Mouse (Mus musculus): ENCODE results near the gene Miga2. TPM values are rescaled to one million over a fixed set of nuclear protein-coding genes. Genes with fewer than 3 reads are reported as not detected.

Miga2 gene
- total RNA-seq, 4 experiments from 2014 or later: 80.6 to 104 (median 91.1) TPM

DNA sequence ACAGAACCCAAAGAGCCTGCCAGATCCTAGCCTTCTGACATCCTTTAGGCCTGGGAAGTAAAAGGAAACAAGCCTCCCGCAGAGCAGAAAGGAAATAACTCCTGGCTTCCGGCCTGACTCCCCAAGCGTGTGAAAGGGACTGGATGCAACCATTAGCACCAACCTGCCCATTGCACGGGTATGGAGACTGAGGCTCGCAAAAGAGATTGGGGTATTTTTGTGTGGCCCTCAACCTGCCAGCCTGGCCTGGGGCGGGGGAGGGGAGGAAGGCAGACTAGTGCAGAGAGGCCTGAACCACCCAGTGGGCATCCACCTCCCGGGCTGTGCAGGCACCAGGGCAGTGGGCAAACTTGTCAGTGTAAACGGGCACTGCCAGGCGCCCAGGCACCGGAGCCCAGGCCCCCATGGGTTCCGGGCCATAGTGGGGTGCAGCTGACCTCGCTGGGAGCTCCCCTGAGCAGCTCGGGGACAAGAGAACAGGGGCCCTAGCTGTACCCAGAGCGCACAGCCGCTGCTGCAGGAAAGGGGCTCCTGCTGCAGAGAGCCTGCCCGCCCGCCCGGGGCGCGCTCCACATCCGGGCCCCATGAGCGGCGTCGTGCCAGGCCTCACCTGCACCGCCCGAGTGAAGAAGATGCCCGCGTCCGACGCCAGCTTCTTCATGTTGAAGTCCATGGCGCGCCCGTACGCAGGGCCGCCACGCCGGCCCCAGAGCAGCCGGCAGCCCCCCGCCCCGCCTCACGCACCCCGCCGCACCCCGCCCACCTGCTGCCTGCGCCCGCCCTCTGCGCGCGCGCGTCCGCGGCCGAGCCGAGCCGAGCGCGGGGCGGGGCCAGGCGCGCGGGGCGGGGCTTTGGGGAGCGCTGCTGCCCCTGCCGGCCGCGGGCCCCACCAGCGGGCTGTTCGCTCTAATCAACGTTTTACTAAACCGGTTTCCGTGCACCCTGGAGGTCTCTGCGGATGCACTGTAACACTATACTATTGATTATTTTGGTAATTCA, 5.2 kb upstream of the Miga2 start, which contains the start of gene Sh3glb2:
Gene Sh3glb2 (minus strand): TSS at position 805 of the 999 bp plus-strand sequence.
- peak; percentile 62 for DNase-seq

GRCm38 (mm10) chr2:30360626-30361025, 3.4 kb upstream of the Miga2 start:
- no peak for DNase-seq

- DNase-seq: no peak
Observed at GRCm38 (mm10) chr2:30362865-30363264, 1.2 kb upstream of the Miga2 start.

- no peak for DNase-seq
Observed at GRCm38 (mm10) chr2:30365281-30366069, 1.4 kb downstream of the Miga2 start.

DNA sequence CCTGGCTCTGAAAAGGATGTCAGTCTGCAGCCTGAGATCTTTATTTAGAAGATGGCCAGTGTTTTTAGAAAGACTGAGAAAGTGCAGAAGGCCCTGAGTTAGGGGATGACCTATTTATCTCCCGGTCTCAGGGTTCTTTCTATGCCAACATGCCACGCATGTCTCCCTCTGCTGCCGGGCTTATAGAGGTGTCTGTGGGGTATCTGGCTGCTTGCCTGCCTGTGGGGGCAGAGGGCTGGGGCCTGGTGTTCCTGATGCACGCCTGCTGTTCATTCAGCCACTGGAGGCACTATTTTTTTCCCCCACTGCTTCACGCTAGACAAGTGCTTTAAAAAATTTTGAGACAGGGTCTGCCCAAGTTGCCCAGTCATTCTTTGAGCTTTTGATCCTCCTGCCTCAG, 2.2 kb downstream of the Miga2 start:
- no peak for DNase-seq

DNA sequence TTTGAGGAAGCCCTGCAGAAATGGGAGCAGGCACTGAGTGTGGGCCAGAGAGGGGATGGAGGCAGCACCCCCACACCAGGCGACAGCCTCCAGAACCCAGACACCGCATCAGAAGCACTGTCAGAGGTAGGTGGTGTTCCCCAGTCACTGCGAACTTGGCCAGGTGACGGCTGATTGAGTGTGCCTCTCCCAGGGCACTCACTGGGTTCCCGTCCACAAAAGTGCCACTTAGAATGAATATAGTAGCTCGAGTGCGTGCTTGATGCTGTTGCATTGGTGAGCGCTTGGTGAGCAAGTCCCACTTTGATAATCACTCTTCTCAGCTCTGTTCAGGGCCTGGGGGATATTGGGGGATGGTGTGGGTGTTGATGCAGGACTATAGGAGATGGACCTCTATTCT, 7.5 kb downstream of the Miga2 start:
- DNase-seq: no peak

GRCm38 (mm10) chr2:30372726-30373125, 8.7 kb downstream of the Miga2 start:
- no peak for DNase-seq

DNA sequence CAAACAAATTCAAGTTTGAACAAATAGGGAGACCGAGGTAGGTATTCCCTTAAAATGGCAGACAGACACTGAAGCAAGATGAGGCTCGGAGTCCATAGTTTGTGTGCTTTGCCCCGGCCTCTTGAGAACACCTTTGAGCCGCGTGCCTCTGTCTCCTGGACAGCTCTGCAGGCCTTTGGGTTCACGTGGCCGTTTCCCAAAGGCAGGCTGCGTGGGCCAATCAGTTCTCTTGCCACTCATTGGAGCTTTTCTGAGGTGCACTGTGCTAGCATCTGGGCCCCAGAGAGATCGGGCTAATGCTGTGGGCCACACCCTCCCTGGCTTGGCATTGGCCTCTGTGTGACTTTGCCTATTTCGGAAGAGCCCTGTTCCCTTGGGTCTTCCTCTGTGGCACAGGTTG, 11.9 kb downstream of the Miga2 start:
- DNase-seq: no peak

DNA sequence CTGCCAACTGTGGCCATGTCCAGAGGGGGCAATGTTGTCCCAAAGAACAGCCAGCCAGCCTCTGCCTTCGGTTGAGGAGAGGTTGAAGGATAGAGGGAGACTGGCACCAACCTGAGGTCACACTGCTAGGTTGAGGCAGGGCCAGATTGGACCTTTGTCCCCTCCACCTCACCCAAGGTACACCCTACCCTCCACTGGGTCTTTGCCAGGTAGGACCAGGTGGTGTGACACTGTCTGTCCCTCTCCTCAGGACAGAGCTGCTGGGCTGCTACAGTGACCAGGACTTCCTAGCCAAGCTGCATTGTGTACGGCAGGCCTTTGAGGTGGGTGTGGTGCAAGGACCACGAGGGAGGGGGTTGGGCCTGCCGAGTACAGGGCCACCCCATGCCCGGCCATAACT, 13.7 kb downstream of the Miga2 start:
- DNase-seq: no peak

DNA sequence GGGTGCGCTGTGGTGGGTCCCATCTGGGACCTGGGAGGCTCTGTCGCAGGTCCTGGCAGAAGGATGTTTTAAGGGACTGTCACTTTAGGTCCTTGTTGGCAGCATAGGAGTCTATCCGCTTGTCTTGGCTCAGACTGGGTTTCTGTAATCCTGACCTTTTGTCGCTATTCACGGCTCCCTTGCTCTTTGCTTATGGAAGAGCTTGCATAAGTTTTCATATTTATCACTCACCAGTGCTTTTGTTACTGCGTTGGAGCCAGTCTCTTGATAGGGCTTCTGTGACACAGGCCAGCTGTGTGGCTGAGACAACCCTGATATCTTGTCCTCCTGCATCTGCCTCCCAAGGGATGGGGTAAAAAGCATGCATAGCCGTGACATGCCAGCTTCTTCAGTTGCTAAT, 15.3 kb downstream of the Miga2 start:
- no peak for DNase-seq

- DNase-seq: no peak
Observed at GRCm38 (mm10) chr2:30380564-30381376, 16.7 kb downstream of the Miga2 start.

- DNase-seq: no peak
Observed at GRCm38 (mm10) chr2:30381377-30381725, 17.3 kb downstream of the Miga2 start.

GRCm38 (mm10) chr2:30384814-30385213, 20.8 kb downstream of the Miga2 start:
- no peak for DNase-seq

DNA sequence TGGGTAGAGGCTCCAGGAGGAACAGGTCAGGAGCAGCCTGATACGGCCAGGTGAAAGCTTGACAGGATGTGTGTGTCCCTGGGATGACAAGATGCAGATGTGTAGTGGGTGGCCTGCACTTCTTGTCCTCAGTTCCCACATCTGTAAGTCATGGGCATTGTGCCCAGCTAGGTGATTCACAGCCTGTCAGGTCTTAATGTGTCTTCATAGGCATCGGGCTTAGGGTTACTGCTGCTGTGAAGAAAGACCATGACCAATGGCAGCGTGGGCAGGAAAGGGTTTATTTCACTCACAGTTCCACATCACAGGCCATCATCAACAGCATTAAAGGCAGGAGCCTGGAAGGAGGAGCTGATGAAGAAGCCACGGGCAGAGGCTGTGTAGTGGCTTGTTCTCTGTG, 21.6 kb downstream of the Miga2 start:
- no peak for DNase-seq

- DNase-seq: no peak
Observed at GRCm38 (mm10) chr2:30386913-30387312, 22.9 kb downstream of the Miga2 start.

- no peak for DNase-seq
Observed at GRCm38 (mm10) chr2:30389000-30389399, 25.0 kb downstream of the Miga2 start.

DNA sequence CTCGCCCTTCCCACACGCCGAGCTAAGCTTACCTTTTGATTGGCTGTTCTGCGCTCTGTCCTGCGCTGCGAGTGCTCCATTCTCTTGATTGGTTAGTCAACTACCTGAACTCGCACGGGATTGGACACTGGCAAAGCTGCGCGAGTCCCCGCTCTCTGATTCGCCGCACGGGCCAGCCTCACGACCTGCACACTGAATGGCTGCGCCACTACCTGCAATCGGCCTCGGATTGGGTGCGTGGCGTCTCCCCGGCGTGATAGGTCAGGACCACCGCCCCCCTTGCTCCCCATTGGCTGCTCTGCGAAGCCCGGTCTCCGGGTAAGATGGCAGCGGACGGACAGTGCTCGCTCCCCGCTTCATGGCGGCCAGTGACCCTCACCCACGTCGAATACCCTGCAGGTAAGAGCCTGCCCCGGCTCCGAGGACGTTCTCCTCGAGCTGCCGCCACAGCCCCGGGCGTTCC, 28.1 kb downstream of the Miga2 start, which contains the start of gene Dolpp1:
Gene Dolpp1 (plus strand): TSS at position 141 of the 463 bp plus-strand sequence.
- DNase-seq: peak; percentile 97

DNA sequence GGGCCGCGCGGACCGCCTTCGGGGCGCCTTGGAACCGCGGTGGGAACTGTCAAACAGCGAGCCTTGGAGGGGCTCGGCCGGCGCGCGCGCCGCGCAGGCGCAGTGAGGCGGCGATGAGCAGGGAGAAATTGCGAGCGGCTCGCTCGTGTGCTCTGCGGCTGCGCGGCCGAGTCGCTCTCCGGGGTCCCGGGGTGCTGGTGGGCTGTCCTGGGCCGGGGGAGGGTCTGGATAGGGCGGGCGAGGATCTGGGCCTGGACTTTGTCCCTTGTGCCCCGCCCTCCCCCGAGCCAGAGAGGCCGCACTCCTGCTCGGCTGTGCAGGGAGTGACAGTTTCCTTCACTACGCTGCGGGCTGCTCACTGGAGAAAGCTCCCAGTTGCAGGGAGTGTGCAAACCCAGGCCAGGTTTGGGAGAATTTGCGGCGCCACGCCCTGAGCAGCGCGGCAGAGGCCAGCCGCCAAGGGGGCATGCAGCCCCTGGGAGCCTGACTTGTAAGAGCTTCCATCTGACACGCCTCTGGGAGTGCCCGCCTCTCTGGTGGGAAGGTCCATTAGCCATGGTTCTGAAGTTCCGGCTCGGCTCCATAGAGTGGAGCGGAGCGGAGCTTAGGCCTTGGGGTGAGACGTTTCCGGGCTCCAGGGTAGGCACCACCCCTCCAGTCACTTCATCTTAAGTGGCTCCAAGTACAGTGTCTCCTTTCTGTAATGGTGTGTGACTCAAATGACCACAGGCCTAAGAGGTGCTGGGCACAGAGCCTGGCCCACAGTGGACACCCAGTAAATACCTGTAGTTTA, 28.7 kb downstream of the Miga2 start:
- peak; percentile 78 for DNase-seq

DNA sequence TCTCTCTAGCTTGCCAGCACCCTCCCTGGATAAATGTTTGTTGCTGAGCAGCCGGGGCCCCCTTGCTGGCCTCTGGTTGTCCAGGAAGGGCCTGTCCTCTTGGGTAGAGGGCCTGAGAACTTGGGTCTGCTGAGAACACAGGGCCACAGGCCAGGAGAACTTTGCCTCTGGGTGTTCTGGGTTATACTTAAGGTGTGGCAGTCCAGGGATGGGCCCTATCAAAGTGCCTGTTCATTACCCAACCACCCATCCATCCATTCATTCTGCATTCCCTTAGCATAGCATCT, 29.3 kb downstream of the Miga2 start:
- DNase-seq: no peak

- no peak for DNase-seq
Observed at GRCm38 (mm10) chr2:30395757-30396156, 31.7 kb downstream of the Miga2 start.

- DNase-seq: no peak
Observed at GRCm38 (mm10) chr2:30396246-30396645, 32.2 kb downstream of the Miga2 start.

Measured in adrenal gland, adult 8-10 months (tissue).